Mouse (Mus musculus) embryonic facial prominence, embryonic 12.5 days (tissue): ENCODE measurements around the gene Nfya. TPM values are rescaled to one million over a fixed set of nuclear protein-coding genes. Genes with fewer than 3 reads are reported as not detected.

Source experiments
- ATAC-seq: fragments of 200-750 bp; cut with Nextera tagmentation; 2 replicates; pipeline ENCODE4 v1.8.0; 2017; ENCODE audit not compliant: insufficient number of reproducible peaks, insufficient read depth, low FRiP score, low TSS enrichment
- H3K27ac ChIP-seq: fragments of 300-500 bp; sonication (generic); 2 replicates; pipeline ENCODE4 v1.5.1; 2016; ENCODE audit warnings: mild to moderate bottlenecking
- H3K27me3 ChIP-seq: fragments of 300-500 bp; sonication (generic); 2 replicates; pipeline ENCODE4 v1.6.1; 2016; ENCODE audit warnings: mild to moderate bottlenecking, moderate library complexity
- H3K36me3 ChIP-seq: fragments of 300-500 bp; sonication (generic); 2 replicates; pipeline ENCODE4 v1.6.1; 2016; ENCODE audit warnings: mild to moderate bottlenecking
- H3K4me1 ChIP-seq: fragments of 300-500 bp; sonication (generic); 2 replicates; pipeline ENCODE4 v1.6.1; 2016
- H3K4me2 ChIP-seq: fragments of 300-500 bp; sonication (generic); replicated peaks from 2 replicates; pipeline ENCODE4 v1.6.1; 2016; ENCODE audit warnings: mild to moderate bottlenecking, moderate library complexity
- H3K4me3 ChIP-seq: fragments of 300-500 bp; sonication (generic); 2 replicates; pipeline ENCODE4 v1.5.1; 2016; ENCODE audit warnings: mild to moderate bottlenecking
- H3K9ac ChIP-seq: fragments of 300-500 bp; sonication (generic); 2 replicates; pipeline ENCODE4 v1.6.1; 2016; ENCODE audit warnings: mild to moderate bottlenecking, moderate library complexity
- H3K9me3 ChIP-seq: fragments of 300-500 bp; sonication (generic); 2 replicates; pipeline ENCODE4 v1.6.1; 2016; ENCODE audit warnings: mild to moderate bottlenecking, moderate library complexity
- WGBS: fragments of 180-500 bp; shearing (Covaris S2); methylation state at CpG from one replicate; pipeline ENCODE4 v1.1.7; 2016; 5-methylcytosine and 5-hydroxymethylcytosine counted together
- polyA plus RNA-seq: library from polyadenylated mRNA; unstranded; fragments of >200 nt; fragmentation: Nextera tagmentation; extraction: Ambion mirVana; gene quantifications from 2 replicates; pipeline ENCODE4 v1.2.1, GENCODE M21; 2016

Nfya gene
- polyA plus RNA-seq, 1 experiment from 2014 or later = 19.6 TPM

DNA sequence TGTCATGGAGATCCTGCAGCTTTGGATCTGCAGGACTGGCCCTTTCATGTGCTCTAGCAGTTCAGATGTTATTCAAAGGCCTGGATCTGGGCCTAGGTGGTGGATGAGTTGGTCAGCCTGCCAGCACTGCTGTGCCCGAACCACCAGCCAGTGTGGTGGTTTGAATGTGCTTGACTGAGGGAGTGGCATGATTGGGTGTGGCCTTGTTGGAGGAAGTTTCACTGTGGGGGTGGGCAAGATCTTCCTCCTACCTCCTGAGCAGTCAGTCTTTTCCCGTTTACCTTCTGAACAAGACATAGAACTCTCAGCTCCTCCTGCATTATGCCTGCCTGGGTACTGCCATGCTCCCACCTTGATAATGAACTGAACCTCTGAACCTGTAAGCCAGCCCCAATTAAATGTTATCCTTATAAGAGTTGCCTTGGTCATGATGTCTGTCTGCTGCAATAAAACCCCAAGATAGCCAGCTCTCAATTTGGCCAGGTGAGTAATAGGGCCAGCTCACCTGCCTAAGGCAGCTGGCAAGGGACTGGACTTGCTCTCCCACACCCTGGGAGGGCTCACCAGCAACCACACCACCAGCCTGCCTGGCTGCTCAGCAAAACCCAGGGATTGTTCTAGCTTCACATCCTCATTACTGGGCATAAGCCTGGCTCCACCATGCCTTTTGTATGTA, 23.8 kb downstream of the Nfya start:
- no peaks in the 10 kb centered on the region for H3K4me1 ChIP-seq
- no peak for ATAC-seq
- H3K36me3 ChIP-seq = peaks cover 50% of the 10 kb centered on the region

DNA sequence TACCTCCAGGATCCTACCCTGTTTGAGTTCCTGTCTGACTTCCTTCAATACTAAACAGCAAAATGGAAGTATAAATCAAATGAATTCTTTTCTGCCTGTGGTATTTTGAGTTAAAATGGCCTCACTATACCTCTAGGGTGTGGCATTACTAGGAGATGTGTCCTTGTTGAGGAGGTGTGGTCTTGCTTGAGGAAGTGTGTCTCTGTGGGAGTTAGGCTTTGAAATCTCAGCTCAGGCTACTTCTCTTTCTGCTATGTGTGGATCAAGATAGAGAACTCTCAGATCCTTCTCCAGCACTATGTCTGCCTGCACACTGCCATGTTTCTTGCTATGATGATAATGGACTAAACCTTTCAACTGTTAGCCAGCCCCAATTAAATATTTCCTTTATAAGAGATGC, 30.7 kb downstream of the Nfya start:
- Histone ChIP-seq H3K4me2 (no peak overlapping the region), H3K27ac (no peak overlapping the region), H3K4me3 (no peak overlapping the region), H3K9me3 (no peaks in the 10 kb centered on the region), H3K36me3 (no peaks in the 10 kb centered on the region), H3K9ac (no peak overlapping the region), H3K27me3 (no peaks in the 10 kb centered on the region), H3K4me1 (no peaks in the 10 kb centered on the region)
- no peak for ATAC-seq

More for the DNA sequence above, 23.8 kb downstream of the Nfya start:
- Histone ChIP-seq H3K9ac (no peak overlapping the region), H3K27ac (no peak overlapping the region), H3K9me3 (no peaks in the 10 kb centered on the region), H3K4me2 (no peak overlapping the region), H3K27me3 (no peaks in the 10 kb centered on the region), H3K4me3 (no peak overlapping the region)
- 85% methylated on average over 2 of the region's 2 CpGs for WGBS

DNA sequence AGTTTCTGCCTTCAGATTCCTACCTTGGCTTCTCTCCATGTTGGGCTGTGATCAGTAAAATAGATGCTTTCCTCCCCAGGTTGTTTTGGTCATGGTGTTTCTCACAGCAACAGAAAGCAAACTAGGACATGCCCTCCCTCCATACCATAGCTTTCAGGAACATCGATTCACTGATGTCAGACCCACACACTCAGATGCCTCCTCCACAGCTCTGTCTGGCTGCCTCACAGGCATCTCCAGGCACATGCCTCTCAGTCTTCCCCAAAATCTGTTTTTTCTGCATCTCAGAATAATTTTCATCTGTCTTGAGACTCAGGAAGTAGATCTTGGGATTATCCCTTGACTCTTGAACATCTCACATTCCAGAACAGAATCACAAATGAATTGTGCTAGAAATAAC, 33.6 kb downstream of the Nfya start:
- 90% methylated on average over 1 of the region's 1 CpGs for WGBS
- Histone ChIP-seq H3K36me3 (no peaks in the 10 kb centered on the region), H3K4me3 (no peak overlapping the region), H3K9me3 (no peaks in the 10 kb centered on the region), H3K4me2 (no peak overlapping the region), H3K9ac (no peak overlapping the region), H3K27ac (no peak overlapping the region), H3K4me1 (no peaks in the 10 kb centered on the region), H3K27me3 (no peaks in the 10 kb centered on the region)
- no peak for ATAC-seq

DNA sequence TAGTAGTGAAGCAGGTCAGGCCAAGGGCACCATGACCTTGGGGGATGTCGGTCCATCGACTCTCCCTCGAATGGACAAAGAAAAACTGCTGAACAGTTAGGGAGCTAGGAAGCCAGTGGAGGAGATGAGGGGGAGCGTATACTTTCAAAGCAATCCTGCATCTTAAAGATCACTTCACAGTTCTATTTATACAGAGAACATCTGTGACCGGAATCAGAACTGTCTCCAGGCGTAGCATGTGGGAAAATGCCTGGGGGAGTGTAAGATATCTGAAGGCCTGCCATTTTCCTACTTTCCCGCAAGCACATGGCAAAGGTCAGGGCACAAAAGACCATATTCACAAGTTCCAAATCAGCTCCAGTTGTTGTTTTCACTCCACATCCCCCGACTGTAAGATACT, 36.7 kb downstream of the Nfya start:
- H3K27me3 ChIP-seq = no peaks in the 10 kb centered on the region
- no peak overlapping the region for H3K27ac ChIP-seq
- H3K9me3 ChIP-seq = no peaks in the 10 kb centered on the region
- H3K36me3 ChIP-seq = no peaks in the 10 kb centered on the region
- H3K4me2 ChIP-seq = no peak overlapping the region
- H3K9ac ChIP-seq = no peak overlapping the region
- no peak overlapping the region for H3K4me3 ChIP-seq
- no peaks in the 10 kb centered on the region for H3K4me1 ChIP-seq
- no peak for ATAC-seq
- 54% methylated on average over 8 of the region's 8 CpGs for WGBS

DNA sequence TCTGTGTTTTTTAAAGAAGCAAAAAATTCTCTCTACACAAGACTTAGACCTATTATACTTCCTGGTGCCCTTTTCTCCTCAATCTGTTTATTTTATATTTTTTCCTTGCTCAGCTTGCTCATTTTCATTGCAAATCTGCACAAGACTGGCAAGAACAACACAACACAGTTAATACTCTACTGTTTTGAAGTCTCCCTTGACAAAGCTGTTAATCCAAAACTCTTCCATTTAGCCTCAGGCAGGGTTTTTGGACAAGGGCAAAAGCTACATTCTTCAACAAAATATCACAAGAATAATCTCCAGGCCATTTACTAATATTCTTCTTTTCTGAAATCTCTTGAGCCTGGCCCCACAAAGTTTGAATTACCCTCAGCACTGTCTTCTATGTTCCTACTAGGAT, 38.1 kb downstream of the Nfya start:
- no peaks in the 10 kb centered on the region for H3K4me1 ChIP-seq
- ATAC-seq = no peak
- no peak overlapping the region for H3K27ac ChIP-seq
- no peaks in the 10 kb centered on the region for H3K36me3 ChIP-seq
- H3K4me2 ChIP-seq = no peak overlapping the region
- no peak overlapping the region for H3K4me3 ChIP-seq
- H3K9ac ChIP-seq = no peak overlapping the region
- H3K9me3 ChIP-seq = no peaks in the 10 kb centered on the region
- H3K27me3 ChIP-seq = no peaks in the 10 kb centered on the region

DNA sequence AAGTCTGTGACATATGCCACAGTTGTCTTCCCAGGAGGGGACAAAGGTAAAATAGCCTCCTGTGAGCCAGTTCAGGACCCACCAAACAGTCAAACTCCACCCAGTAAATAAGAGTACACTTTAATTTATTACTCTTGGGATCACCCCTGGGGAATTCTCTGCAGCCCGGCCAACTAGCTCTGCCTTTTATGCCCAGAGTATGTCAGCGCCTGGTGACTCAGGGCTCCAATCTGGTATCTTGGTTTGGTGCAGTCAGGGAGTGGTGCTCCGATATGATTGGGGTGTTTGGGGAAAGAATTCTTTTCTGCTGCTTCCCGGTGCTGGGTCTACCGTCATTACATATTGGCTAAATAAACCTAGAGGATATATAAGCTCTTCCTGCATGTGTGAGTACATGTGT, 42.9 kb downstream of the Nfya start:
- no peaks in the 10 kb centered on the region for H3K36me3 ChIP-seq
- H3K4me2 ChIP-seq = no peak overlapping the region
- H3K27me3 ChIP-seq = no peaks in the 10 kb centered on the region
- WGBS = 85% methylated on average over 5 of the region's 5 CpGs
- no peak overlapping the region for H3K4me3 ChIP-seq
- no peak overlapping the region for H3K9ac ChIP-seq
- no peak overlapping the region for H3K27ac ChIP-seq
- ATAC-seq = no peak
- no peaks in the 10 kb centered on the region for H3K9me3 ChIP-seq
- H3K4me1 ChIP-seq = no peaks in the 10 kb centered on the region

DNA sequence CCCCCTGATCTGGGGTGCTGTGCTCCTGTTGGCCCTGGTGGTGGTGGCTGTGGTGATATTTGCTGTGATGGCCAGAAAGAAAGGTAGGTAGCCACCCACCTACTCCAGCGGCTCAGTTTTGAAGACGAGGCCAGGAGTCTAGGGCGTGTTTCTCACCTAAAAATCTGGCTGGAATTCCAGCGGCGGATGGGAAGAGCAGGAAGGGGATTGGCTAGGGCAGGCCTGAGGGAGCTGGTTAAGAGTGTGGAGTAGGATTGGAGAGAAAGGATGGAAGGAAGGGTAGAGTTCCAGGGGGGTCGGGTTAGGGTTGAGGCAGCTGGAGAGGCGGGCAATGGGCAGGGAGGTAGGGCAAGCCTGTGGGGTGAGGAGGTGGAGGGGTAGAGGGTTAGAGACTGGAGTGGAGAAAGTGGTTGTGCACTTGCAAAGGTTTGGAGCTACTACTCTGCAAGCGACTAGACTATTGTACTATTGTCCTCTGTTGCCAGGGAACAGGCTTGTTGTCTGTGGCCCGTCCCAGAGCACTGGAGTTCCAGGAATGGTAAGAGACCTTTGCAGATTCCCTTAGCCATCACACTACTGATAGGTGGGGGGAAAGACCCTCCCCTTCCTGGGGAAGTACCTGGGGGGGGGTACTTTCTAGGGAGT, 44.1 kb downstream of the Nfya start:
- Histone ChIP-seq H3K9ac (no peak overlapping the region), H3K36me3 (no peaks in the 10 kb centered on the region), H3K9me3 (no peaks in the 10 kb centered on the region), H3K27ac (no peak overlapping the region), H3K4me3 (no peak overlapping the region), H3K4me2 (no peak overlapping the region), H3K4me1 (no peaks in the 10 kb centered on the region), H3K27me3 (no peaks in the 10 kb centered on the region)
- 78% methylated on average over 9 of the region's 9 CpGs for WGBS
- ATAC-seq = no peak

DNA sequence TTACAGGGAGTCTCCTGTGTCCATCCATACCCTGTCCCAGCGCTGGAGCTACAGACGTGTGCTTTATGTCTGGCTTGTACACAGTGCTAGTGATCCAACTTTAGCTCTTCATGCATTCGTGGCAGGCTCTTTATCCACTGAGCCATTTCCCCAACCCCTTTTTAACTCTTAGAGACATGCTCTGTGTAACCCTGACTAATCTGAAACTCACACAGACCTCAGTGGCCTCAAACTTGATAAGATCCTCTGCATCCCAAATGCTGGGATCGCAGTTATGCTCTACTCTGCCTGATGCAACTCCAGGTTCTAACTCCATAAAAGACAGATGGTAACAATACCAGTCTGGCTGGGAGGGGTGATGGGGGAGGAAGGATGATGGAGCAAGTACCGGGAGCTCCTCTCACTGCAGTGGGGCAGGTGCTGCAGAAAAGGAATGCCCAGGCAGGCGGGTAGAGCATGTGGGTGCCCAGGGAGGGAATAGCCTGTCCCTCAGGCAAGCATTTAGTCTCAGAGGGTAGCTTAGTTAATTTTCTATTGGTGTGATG, 46.2 kb downstream of the Nfya start:
- no peak overlapping the region for H3K4me3 ChIP-seq
- 69% methylated on average over 6 of the region's 6 CpGs for WGBS
- no peaks in the 10 kb centered on the region for H3K4me1 ChIP-seq
- no peaks in the 10 kb centered on the region for H3K27me3 ChIP-seq
- no peak for ATAC-seq
- no peak overlapping the region for H3K27ac ChIP-seq
- no peaks in the 10 kb centered on the region for H3K36me3 ChIP-seq
- H3K9me3 ChIP-seq = no peaks in the 10 kb centered on the region
- H3K9ac ChIP-seq = no peak overlapping the region
- H3K4me2 ChIP-seq = no peak overlapping the region

DNA sequence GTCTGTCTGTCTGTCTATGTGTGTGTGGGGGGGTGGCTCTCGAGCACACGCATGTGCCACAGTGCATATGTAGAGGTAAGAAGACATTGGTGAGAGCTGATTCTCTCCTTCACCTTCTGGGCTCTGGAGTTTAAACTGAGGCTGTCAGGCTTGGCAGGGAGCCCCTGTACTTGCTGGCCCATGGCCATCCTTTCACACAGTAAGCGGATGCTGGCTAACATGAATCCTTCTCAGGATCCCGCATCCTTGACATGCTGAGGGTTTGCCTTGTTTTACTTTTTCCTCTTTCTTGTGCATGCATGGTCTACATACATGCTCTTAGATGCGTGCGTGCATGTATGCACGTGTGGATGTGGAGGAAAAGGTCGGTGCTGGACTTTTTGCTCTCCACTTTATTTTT, 46.7 kb downstream of the Nfya start:
- no peak overlapping the region for H3K27ac ChIP-seq
- H3K4me2 ChIP-seq = no peak overlapping the region
- no peak overlapping the region for H3K4me3 ChIP-seq
- no peak overlapping the region for H3K9ac ChIP-seq
- ATAC-seq = no peak
- no peaks in the 10 kb centered on the region for H3K36me3 ChIP-seq
- no peaks in the 10 kb centered on the region for H3K4me1 ChIP-seq
- no peaks in the 10 kb centered on the region for H3K9me3 ChIP-seq
- no peaks in the 10 kb centered on the region for H3K27me3 ChIP-seq
- 90% methylated on average over 8 of the region's 8 CpGs for WGBS

DNA sequence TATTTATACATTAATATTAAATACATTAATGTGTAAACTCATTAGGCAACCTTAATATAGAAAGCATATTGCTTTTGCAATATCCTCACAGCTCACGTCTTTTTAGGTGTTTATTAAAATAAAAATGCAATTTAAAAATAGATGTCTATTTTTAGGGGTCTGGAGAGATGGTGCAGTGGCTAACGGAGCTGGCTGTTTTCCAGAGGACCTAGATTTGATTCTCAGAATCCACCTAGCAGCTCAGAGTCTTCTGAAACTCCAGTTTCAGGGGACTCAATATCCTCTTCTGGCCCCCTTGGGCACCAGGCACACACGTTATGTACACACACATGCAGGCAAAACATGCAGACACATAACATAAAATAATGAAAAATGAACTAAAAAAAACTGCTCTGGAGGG, 47.4 kb downstream of the Nfya start:
- WGBS = 83% methylated on average over 3 of the region's 3 CpGs
- no peak for ATAC-seq

DNA sequence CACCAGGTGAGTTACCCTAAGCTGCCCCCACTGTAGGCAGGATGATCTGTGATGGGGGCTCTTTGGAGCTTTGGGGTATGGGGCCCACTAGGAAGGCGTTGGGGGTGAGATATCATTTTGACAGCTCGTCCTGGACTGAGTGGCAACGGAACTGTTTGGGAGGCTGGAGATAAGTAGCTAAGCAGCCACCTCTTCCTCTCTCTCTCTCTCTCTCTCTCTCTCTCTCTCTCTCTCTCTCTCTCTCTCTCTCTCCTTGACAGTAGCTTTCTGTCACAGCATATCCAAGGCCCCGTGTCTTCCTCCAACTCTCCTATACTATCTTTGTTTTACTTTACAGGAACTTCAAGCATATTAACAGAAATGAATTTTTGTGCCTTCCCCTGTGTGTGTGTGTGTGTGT, 49.2 kb downstream of the Nfya start:
- no peak overlapping the region for H3K9ac ChIP-seq
- no peak for ATAC-seq
- no peaks in the 10 kb centered on the region for H3K27me3 ChIP-seq
- H3K9me3 ChIP-seq = no peaks in the 10 kb centered on the region
- H3K4me2 ChIP-seq = no peak overlapping the region
- no peaks in the 10 kb centered on the region for H3K36me3 ChIP-seq
- 94% methylated on average over 4 of the region's 4 CpGs for WGBS
- H3K4me1 ChIP-seq = no peaks in the 10 kb centered on the region
- no peak overlapping the region for H3K27ac ChIP-seq
- no peak overlapping the region for H3K4me3 ChIP-seq

More for the DNA sequence above, 47.4 kb downstream of the Nfya start:
- Histone ChIP-seq H3K4me2 (no peak overlapping the region), H3K36me3 (no peaks in the 10 kb centered on the region), H3K27me3 (no peaks in the 10 kb centered on the region), H3K9me3 (no peaks in the 10 kb centered on the region), H3K4me3 (no peak overlapping the region), H3K9ac (no peak overlapping the region), H3K4me1 (no peaks in the 10 kb centered on the region), H3K27ac (no peak overlapping the region)

DNA sequence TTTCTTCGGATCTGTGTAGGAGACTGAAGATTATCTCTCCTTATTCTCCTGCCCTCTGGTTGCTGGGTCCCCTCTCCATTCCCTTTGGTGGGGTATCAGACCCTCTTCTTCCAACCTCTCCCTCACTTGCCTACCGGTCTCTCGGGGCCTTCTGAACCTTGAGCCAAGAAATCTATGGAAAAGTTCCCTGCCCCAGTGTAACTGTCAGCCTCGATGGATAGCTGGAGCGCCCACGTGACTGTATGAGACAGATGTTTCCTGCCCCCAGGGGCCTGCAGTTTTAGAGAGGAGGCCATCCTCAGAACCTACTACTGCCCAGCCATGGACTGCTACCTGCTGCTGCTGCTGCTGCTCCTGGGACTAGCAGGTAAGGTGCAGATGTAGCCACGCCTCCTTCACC, 50.1 kb downstream of the Nfya start, which contains the start of gene Treml1:
Gene Treml1 (plus strand): TSS at position 301 of the 400 bp plus-strand sequence.
- no peaks in the 10 kb centered on the region for H3K27me3 ChIP-seq
- H3K4me3 ChIP-seq = no peak within 1 kb of the TSS
- 78% methylated on average over 7 of the region's 7 CpGs for WGBS
- H3K27ac ChIP-seq = no peak within 1 kb of the TSS
- no peaks in the 10 kb centered on the region for H3K4me1 ChIP-seq
- ATAC-seq = no peak
- H3K9ac ChIP-seq = no peak within 1 kb of the TSS
- H3K36me3 ChIP-seq = no peaks in the 10 kb centered on the region
- no peaks in the 10 kb centered on the region for H3K9me3 ChIP-seq
- H3K4me2 ChIP-seq = no peak within 1 kb of the TSS
